Mouse (Mus musculus): Measurements from ENCODE around the gene Gm17617.
A peak's percentile ranks its signal among the peaks of the same experiment; 100 is the strongest.

The Gm17617 gene

DNA sequence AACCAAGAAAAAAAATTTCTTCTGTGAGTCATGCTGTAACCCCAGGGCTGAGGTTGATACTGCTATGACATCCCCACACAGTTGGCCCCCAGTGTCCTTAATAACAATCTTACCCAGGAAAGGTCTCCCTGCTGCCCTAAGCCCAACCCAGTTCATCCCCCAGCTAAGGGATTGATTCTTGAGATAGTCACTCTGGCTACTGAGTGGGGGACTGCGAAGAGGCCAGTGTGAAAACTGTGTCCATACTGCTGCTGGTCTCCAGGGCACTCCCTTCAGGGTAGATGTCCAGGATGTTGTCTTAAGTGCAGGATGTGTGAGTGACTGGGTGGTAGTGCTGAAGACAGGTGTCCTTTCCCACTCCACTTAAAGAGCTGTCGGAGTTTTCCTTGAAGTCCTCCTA lies at the start of gene Gm17617:
TSS of gene Gm17617 (minus strand) at position 101 of the 400 bp plus-strand sequence.
- DNase-seq (ENCODE audit: low spot score in 2 of 2) = no peak

DNA sequence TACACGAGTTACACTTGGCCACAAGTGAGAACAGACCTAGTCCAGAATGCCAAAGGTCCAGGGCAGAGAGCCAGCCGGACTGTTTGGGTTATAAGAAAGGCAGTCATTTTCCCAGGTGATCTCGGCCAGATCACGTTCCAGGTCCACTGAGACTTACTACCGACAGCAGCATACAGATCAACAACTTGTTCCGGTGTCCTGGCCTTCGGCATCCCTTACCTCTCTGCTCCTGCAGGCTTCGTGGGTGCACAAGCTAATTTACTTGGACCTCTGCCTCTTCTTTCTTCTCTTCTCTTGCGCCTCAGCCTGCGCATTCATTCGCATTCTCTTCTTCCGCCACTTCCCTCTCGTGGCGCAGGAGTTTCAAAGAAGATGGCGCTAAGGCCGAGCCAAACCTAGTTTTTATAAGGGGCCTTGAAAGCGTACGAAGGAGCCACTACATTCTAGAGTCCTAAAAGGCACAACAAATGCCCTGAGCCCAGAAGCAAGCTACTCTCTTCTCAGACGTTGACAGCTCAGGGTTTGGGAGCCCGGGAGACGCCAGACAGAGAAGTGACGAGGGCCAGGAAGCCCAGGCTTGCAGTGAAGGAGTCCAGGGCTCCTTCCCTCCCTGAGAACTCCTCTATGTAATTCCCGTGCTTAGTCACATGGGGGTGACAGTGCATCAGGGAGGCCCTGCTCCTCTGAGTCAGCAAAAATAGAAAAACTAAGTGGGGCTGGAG lies 49.0 kb upstream of the Gm17617 start:
- DNase-seq (ENCODE audit: low spot score in 2 of 2) = peak; percentile 70 to 75

DNA sequence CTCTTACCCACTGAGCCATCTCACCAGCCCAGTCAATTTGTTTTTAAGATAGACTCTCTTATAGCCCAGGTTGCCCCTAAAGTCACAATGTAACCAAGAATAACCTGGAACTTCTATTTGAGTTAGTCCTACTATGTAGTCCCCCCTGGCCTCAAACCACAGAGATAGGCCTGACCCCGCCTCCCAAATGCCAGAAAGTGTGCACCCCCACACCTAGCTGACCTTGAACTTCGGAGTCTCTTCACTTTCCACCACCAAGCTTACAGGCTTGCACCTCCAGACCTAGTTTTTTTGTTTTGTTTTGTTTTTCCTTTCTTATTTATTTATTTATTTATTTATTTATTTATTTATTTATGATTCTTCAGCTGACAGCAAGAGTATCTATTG lies 48.4 kb upstream of the Gm17617 start:
- no peak for DNase-seq (ENCODE audit: low spot score in 2 of 2)

DNA sequence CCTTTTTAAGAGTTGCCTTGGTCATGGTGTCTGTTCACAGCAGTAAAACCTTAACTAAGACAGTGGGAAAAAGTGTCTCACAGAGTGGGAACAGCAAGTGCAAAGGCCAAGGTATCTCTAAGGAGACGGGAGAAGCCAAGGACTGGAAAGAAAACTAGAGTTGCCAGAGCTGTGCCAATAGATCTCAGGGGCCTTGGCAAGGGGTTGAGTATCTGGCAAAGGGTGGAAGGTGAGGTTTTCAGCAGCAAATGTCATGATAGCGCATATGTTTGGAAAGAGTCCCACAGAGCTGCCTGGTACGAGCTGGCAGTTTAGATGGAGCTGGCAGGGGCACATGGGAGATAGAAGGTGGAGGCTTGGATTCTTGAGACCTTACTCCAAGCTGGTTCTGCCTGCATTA lies 46.2 kb upstream of the Gm17617 start:
- no peak for DNase-seq (ENCODE audit: low spot score in 2 of 2)

DNA sequence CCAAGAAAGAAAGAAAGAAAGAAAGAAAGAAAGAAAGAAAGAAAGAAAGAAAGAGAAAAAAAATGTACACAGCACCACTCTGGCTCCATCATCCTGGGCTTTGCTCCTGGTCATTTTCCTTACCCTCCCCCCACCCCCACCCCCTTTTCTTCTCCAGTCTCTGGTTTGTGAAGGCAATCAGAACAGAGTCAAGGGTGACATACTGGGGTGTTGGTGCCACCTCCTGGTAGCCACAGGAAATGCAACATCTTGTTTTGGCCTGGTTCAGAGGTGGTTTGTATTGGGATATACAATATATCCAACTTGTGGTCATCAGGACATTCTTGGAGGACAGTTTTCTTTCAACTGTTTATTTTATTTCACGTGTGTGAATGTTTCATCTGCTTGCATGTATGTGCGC lies 45.2 kb upstream of the Gm17617 start:
- DNase-seq (ENCODE audit: low spot score in 2 of 2) = peak; percentile 63 to 82

DNA sequence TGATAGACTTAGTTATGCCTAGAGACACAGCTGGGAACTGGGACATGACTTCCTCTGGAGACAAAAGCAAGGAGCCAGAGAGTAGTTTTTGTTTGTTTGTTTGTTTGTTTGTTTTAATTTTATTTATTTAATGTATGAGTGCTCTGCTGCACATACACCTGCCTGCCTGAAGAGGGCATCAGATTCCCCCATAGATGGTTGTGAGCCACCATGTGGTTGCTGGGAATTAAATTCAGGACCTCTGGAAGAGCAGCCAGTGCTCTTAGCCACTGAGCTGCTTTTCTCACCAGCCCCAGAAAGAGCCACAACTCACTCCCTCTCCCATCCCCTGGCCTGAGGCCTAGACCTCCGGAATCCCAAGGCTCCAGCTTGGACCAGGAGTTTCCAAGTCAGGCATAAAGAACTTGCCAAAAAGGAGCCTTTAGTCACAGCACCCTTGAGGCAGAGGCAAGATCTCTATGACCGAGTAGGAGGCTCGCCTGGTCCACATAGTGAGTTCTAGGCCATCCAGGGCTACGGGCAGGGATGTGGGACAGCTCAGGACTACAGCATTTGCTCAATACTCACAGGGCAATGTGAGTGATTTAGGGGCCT lies 44.7 kb upstream of the Gm17617 start:
- no peak for DNase-seq (ENCODE audit: low spot score in 2 of 2)

DNA sequence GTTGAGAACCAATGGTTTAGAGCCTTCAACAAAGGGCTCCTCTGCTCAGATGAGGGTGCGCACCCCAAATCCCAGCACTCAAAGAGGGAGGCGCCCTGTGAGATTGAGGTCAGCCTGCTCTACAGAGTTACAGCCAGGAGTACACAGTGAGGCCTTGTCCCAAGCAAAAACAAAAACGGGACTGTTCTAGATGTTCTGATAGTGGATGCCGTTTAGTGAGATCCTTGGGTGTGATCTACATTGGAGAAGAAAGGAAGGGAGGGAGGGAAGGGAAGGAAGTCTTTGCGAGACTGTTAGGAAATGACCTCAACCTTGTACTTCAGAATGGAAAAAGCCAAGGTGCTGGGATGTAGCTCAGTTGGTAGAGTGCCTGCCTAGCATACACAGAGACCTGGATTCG lies 42.9 kb upstream of the Gm17617 start:
- DNase-seq (ENCODE audit: low spot score in 2 of 2) = no peak

DNA sequence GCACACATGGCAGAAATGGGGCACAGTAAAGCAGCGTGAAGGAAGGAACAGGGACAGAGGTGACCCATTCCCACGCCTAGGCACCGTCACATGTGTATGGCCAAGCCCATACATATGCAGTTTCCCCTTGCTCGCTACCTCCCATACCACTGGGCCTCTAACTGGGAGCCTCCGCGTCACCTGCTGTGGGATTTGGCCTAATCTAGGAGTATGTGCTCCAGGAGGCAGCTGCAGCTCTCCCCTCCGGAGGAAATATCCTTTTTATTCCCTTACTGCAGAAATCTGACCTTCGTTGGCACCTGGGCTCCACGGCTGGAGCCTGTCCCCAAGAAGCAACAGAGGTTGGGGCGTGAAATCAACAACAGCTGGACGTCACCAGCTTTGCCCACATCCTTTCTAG lies 41.0 kb upstream of the Gm17617 start:
- no peak for DNase-seq (ENCODE audit: low spot score in 2 of 2)

DNA sequence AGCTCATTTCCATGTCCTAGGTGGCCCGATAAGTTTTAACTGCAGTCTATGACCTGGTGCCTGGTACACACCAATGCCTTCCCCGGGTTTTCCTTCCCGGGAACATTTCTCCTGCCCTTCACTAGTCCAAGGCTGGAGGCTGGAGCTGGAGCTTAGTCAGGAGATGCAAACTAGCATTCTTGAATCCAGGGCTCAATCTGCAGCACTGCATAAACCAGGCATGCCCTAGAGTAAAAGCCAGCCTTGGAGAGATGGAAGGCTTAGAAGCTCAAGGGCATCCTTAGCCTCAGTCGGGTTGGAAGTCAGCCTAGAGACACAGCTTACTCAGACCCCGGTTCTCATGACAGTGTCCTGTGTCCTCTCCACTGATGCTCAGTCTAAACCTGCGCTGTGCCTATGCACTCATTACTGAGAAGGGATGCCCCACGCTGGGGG lies 39.0 kb upstream of the Gm17617 start:
- DNase-seq (ENCODE audit: low spot score in 2 of 2) = no peak

DNA sequence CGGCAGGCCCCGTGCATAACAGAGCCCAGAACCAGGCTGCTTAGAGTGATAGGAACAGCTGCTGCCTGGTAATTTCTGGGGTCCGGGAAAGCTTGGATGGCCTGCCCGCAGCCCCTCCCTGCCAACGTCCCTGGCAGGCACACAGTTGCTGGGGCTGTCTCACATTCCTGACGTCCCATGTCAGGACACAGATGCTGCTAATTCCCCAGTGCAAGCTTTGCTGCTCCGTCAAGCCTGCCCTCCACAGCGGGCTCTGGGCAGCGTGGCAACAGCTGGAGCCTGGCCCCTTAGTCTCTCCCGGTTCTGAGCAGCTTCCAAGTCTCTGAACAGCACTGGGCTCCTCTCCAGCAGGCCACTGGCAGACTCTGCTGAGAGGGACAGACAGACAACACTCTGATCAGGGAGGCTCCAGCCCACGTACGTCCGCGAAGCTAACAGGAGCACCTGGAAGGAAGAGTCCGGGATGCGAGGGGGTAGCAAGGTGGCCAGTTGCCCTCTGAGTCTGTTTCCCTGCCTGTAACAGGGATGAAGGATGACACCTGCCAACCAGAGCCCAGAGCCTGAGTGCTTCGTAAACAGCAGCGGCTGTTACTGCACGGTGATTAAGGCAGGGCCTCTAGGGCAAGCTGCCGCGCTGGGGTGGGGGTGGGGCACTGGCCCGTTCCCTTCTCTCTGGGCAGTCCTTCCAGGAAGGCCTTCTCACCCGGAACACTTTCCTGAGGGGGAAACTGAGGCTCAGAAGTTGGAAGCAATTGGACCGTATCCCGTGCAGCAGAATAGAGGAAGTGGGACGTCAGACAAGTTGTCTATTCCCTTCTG lies 38.4 kb upstream of the Gm17617 start:
- DNase-seq (ENCODE audit: low spot score in 2 of 2) = peak in 1 of 2 experiments; percentile 46

DNA sequence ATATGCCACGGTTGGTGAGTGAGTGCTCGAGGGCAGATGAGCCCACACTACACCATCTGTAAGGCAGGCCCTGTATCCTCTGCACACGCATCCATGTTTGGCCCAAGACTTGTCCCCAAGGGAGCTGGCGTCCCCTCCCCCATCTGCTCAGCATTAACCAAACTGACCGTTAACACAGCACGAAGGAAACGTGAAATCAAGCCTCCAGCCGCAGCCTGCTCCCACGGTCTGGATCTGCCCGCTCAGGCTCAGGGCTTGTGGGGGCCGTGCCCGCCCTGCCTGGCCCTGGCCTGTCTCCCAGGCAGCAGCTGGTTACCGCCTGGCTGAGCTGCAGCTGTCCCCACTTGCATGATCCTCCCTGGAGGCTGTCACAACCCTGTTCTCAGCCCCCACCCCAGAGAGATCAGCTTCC lies 35.6 kb upstream of the Gm17617 start:
- peak; percentile 44 to 55 for DNase-seq (ENCODE audit: low spot score in 2 of 2)

DNA sequence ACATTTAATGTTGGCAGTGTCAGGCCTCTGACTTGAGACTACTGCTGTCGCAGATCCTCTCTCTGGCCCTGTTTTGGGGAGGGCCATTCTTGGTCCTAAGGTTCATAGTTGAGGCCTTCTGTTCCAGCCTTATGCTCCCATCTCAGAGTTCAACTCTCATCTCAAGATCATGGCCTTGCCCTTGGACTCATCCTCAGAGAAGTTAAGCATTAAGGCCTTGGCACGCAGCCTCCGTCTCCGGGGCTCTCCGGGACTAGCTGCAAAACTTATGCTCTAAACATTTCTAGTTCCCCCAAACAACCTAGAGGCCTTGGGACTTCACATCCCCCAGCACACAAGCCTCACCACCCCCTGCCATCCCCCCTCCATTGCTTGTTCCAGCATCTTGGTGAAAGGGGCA lies 34.9 kb upstream of the Gm17617 start:
- no peak for DNase-seq (ENCODE audit: low spot score in 2 of 2)

DNA sequence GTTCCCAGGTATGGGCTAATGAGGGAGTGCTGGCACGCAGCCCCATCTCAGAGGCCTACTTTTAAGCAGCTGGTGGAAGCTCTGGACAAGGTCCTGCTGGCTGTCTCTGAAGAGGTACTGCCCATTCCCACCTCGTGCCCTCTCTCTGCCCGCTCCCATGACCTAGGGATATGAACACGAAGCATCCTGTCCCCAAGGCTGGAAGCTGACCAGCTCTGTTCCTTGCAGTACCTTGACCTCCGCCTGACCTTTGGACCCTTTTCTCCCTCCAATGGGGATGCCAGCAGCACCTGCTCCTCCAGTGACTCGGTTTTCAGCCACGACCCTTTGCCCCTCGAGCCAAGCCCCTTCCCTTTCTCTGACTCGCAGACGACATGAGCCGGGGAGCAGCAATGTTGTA lies 34.5 kb upstream of the Gm17617 start:
- DNase-seq (ENCODE audit: low spot score in 2 of 2) = no peak

DNA sequence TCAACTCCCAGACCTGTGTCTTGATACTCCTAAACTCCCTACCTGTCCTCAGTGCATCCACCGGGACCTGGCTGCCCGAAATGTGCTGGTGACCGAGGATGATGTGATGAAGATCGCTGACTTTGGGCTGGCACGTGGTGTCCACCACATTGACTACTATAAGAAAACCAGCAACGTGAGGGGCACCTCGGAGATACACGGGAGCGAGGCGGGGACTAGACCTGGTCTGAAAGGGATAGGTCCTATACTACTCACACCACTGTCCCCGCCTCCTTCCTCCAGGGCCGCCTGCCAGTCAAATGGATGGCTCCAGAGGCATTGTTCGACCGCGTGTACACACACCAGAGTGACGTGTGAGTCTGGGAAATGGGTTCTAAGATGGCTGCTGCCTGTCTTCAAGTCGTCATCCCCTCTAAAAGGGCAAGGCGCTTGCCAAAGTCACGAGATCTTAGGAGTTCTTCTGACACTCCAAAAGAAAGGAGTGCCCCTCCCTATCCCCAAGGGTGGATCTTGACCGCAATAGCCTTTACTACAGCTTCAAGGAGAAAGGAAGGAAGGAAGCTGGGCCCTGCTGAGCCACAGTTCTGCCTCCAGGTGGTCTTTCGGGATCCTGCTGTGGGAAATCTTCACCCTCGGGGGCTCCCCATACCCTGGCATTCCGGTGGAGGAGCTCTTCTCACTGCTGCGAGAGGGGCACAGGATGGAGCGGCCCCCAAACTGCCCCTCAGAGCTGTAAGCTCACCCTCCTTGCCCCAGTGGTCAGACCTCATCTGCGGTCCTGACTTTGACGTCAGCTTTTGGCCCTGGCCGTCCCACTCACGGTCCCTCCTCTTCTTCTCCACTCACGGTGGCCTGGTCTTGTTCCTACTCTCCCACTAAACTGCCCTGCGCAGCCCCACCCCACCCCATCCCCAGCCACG lies 33.7 kb upstream of the Gm17617 start:
- no peak for DNase-seq (ENCODE audit: low spot score in 2 of 2)

DNA sequence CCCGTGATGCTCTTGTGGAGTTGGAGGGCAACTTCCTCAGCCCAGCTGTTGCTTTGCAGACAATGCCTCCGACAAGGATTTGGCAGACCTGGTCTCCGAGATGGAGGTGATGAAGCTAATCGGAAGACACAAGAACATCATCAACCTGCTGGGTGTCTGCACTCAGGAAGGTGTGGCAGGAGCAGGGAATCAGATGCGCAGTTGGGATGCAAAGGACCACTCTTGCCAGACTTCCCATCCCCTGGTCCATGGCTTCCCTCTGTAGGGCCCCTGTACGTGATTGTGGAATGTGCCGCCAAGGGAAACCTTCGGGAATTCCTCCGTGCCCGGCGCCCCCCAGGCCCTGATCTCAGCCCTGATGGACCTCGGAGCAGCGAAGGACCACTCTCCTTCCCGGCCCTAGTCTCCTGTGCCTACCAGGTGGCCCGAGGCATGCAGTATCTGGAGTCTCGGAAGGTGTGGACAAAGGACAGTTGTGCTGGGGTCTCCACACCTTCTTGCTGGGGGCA lies 32.5 kb upstream of the Gm17617 start:
- no peak for DNase-seq (ENCODE audit: low spot score in 2 of 2)

DNA sequence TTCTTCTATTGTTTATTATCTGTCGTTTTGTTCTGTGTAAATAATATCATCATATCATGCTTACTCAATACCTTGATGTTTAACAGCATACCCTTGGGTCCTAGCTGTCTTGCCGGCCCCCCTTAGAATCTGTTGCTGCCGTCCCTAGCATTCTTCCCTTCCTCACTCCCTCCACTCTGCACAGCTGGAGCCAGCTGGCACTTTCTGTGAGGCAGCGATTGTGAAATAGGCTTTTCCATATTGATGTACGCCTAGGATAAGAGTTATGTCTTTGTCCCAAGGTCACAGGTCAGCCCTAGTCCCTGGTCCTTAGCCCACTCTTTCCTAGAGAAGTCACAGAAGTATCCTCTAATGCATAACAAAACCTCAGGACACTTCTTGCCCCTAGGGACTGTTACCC lies 30.2 kb upstream of the Gm17617 start:
- no peak for DNase-seq (ENCODE audit: low spot score in 2 of 2)

DNA sequence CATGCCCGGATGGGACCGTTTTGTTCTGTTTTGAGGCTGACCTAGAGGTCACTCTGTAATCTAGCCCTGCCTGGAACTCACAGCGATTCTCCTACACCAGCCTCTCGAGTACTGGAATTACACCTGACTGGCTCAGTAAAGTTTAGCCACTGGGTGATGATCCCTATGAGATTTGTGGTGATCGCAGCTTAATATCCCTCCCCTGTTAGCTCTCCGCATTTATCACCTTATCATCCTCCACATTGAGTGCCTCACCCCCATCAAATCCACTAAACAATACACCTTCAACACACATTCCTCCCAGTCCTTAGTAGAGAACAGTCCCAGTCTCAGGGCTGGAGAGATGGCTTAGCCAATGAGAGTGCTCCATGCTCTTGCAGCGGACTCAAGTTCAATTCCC lies 29.0 kb upstream of the Gm17617 start:
- no peak for DNase-seq (ENCODE audit: low spot score in 2 of 2)

DNA sequence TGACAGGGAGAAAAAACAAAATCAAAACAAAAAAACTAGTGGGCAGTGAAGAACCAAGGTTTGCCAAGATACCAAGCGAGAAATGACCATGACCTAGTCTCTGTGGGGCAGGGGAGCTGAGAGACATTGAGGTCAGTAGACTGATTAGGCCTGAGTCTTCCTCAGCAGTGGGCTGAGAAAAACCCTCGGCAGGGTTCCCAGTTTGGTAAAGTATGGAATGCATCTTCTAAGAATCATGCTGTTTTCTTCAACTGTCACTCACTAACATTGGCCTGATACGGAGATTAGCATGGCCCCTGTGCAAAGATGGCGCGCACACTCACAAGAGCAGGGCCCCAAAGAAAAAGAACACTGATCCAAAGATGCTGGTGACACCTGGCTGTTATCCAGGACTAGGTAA lies 20.6 kb upstream of the Gm17617 start:
- DNase-seq (ENCODE audit: low spot score in 2 of 2) = no peak

DNA sequence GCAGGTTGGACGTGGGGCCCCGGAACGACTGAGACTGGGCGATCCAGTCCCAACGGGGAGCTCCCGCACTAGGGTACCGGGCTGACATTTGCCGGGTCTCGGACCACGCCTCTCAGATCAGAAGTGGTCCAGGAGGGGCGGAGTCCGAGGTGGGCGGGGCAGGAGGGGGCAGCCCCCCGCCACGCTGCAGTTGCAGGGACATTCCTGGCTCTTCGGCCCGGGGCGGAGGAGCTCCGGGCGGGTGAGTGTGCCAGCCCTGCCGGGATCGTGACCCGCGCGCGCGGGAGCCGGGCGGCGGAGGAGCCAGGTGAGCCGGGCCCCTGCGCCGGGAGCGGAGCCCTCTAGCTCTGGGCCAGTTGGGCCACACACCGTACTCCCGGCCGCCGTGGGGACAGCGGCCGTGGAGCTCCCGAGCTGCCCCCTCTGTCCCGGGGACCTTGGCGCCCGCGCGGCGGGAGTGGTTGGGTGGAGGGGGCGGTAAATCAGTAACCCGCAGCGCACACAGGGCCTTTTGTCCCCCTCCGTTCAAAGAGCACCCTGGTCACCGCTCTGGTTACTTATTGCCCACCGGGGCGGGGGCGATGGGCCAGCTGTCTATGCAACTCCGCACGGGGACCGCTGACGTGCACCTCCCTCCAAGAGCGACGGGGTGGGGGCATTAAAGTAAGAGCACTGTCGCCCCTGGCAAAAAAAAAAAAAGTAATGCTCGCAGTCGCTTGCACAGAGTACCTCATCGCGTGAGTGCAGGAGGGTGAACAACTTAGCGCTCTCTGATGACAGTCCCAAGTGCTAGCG lies 19.5 kb upstream of the Gm17617 start, which contains the start of gene Fgfr4:
TSS of gene Fgfr4 (plus strand) at position 20 of the 795 bp plus-strand sequence.
- DNase-seq (ENCODE audit: low spot score in 2 of 2) = no peak

DNA sequence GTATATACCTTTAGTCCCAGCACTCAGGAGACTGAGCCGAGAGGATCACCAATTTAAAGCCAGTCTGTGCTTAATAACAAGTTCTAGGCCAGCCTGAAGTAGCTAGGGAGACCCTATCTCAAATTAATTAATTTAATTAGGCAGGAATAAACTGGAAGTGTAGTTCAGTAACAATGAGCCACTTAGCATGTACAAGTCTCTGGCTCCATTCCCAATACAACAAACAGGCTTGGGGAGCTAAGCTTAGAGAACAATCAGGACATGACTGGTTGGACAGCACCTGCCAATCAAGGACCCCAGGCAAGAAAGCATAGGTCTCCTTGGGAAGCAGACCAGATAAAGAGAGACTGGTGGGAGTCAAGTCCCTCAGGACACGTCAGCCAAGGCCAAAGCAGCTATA lies 6.9 kb upstream of the Gm17617 start:
- no peak for DNase-seq (ENCODE audit: low spot score in 2 of 2)

DNA sequence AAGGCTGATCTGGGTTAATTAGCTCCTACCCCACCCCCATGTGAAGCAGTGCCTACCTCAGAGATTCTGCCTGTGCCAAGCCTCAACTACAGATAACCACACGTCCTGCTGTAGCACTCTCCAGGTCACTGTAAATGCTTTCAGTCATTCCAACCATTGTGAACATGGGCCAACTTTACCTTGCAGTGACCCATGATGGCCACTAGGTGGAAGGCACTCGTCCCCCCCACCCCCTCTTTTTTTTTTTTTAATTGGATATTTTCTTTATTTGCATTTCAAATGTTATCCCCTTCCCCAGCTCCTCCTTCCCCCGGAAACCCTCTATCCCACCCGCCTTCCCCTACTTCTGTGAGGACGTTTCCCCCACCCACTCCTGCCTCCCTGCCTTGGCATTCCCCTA lies 2.0 kb upstream of the Gm17617 start:
- DNase-seq (ENCODE audit: low spot score in 2 of 2) = no peak
